Comparison of ENCODE assay signal across 8 mouse cellular contexts in genomic region chr11:97694921-97695711, GRCm38 (mm10). TPM values are rescaled to one million over a fixed set of nuclear protein-coding genes. Genes with fewer than 3 reads are reported as not detected.
A peak's percentile ranks its signal among the peaks of the same experiment; 100 is the strongest.
DNase-seq lines count a peak whose midpoint lies in the region; ATAC-seq lines count a peak whose summit lies in the region.

No protein-coding gene starts in this region.

- no peaks in the 10 kb centered on the region for H3K27me3 ChIP-seq in hindbrain, embryonic 16.5 days (replicated peaks; ENCODE audit: control insufficient read depth, insufficient read depth, low read length)

- peaks cover 43% of the 10 kb centered on the region for H3K4me1 ChIP-seq in hindbrain, embryonic 16.5 days (ENCODE audit: control insufficient read depth, insufficient read depth, low read depth, low read length)

- DNase-seq in embryo, embryonic 11 days, result peak; percentile 50
- no peak for DNase-seq in embryo, embryonic 9.5 days (ENCODE audit: extremely low spot score)
- DNase-seq in testis, postnatal 10 days (ENCODE audit: low spot score), result peak; percentile 68
- DNase-seq in testis, postnatal 14 days (ENCODE audit: low spot score), result no peak
- peak; percentile 88 for DNase-seq in lung, postnatal 10 days
- DNase-seq in urinary bladder, postnatal 14 days (ENCODE audit: low spot score), result no peak

- peak overlapping the region; percentile 12 for H3K4me3 ChIP-seq in hindbrain, embryonic 16.5 days (ENCODE audit: low read length)

- peak; percentile 26; the same call in 1 of the 2 replicates for ATAC-seq in hindbrain, embryonic 16.5 days
- ATAC-seq in activated CD4-positive, CD25-positive, alpha-beta regulatory T cell, adult 4 months, result no peak

- H3K9ac ChIP-seq in hindbrain, embryonic 16.5 days (ENCODE audit: low read depth, low read length), result peak overlapping the region; percentile 24; the same call in 1 of the 2 replicates

- H3K36me3 ChIP-seq in hindbrain, embryonic 16.5 days (ENCODE audit: control insufficient read depth, insufficient read depth, low read length), result peaks cover 18% of the 10 kb centered on the region

- H3K9me3 ChIP-seq in hindbrain, embryonic 16.5 days (ENCODE audit: control insufficient read depth, low read length), result no peaks in the 10 kb centered on the region

- peak overlapping the region; percentile 52 for H3K4me2 ChIP-seq in hindbrain, embryonic 16.5 days (ENCODE audit: low read length)

- H3K27ac ChIP-seq in hindbrain, embryonic 16.5 days (ENCODE audit: low read depth, low read length), result peak overlapping the region; percentile 60

- WGBS in hindbrain, embryonic 16.5 days, result 29% methylated on average over 17 of the region's 17 CpGs

RNA-seq across cellular contexts. Expression of gene Pcgf2, which starts 5.2 kb away (rescaled TPM):
- polyA plus RNA-seq in hindbrain, embryonic 16.5 days (2015; fragmentation: Nextera tagmentation; extraction: Ambion mirVana), result 15.4 and 19.2 TPM in 2 replicates
- 1 to 10 TPM; 3.1 to 4.7 TPM for polyA plus RNA-seq in activated CD4-positive, CD25-positive, alpha-beta regulatory T cell, adult 4 months (2017; shearing (Covaris generic))

RNA-seq across cellular contexts. Expression of gene Psmb3, which starts 8.1 kb away (rescaled TPM):
- 422 and 438 TPM in 2 replicates for polyA plus RNA-seq in hindbrain, embryonic 16.5 days (2015; fragmentation: Nextera tagmentation; extraction: Ambion mirVana)
- polyA plus RNA-seq in activated CD4-positive, CD25-positive, alpha-beta regulatory T cell, adult 4 months (2017; shearing (Covaris generic)), result 100 to 1,000 TPM; 422 to 486 TPM

RNA-seq across cellular contexts. Expression of gene Cisd3, which starts 9.5 kb away (rescaled TPM):
- polyA plus RNA-seq in hindbrain, embryonic 16.5 days (2015; fragmentation: Nextera tagmentation; extraction: Ambion mirVana), result 37.2 and 42.4 TPM in 2 replicates
- polyA plus RNA-seq in activated CD4-positive, CD25-positive, alpha-beta regulatory T cell, adult 4 months (2017; shearing (Covaris generic)), result 10 to 100 TPM; 91.3 to 99.5 TPM

RNA-seq across cellular contexts. Expression of gene Mllt6, which starts 31.9 kb away (rescaled TPM):
- 3.1 and 3.3 TPM in 2 replicates for polyA plus RNA-seq in hindbrain, embryonic 16.5 days (2015; fragmentation: Nextera tagmentation; extraction: Ambion mirVana)
- 10 to 100 TPM; 13.9 to 15.2 TPM for polyA plus RNA-seq in activated CD4-positive, CD25-positive, alpha-beta regulatory T cell, adult 4 months (2017; shearing (Covaris generic))

RNA-seq across cellular contexts. Expression of gene Pip4k2b, which starts 49.4 kb away (rescaled TPM):
- 3.6 and 4.4 TPM in 2 replicates for polyA plus RNA-seq in hindbrain, embryonic 16.5 days (2015; fragmentation: Nextera tagmentation; extraction: Ambion mirVana)
- 1 to 10 TPM; 2.0 to 2.3 TPM for polyA plus RNA-seq in activated CD4-positive, CD25-positive, alpha-beta regulatory T cell, adult 4 months (2017; shearing (Covaris generic))

Comparison
In these comparisons a context has a peak if more than half of its experiments do, and no peak if none do; other contexts are left out.
1. DNase-seq: peak in embryo, embryonic 11 days (single experiment), testis, postnatal 10 days (single experiment) and lung, postnatal 10 days (single experiment); none in embryo, embryonic 9.5 days (single experiment), testis, postnatal 14 days (single experiment) and urinary bladder, postnatal 14 days (single experiment).